Mouse (Mus musculus) ovary, adult 18-20 months (tissue): Measurements from ENCODE around the gene Ldlrad2.
A peak's percentile ranks its signal among the peaks of the same experiment; 100 is the strongest.
"Not testable (repeated sequence)": the region's sequence is repeated elsewhere in the genome, so short reads cannot be mapped to it uniquely, and the experiment has no call there.

Source experiments
- DNase-seq: peaks from one replicate; pipeline ENCODE4 v3.0.0; 2022; ENCODE audit warnings: low spot score, mixed read lengths

The Ldlrad2 gene

GRCm38 (mm10) chr4:137574469-137574868 lies at the start of gene Ldlrad2:
TSS of gene Ldlrad2 (minus strand) at chr4:137574569.
- no peak for DNase-seq

- DNase-seq, result no peak
Measured at GRCm38 (mm10) chr4:137622847-137623246, 48.5 kb upstream of the Ldlrad2 start.

GRCm38 (mm10) chr4:137610256-137610655 lies 35.9 kb upstream of the Ldlrad2 start:
- DNase-seq, result no peak

- DNase-seq, result no peak
Measured at GRCm38 (mm10) chr4:137609702-137610101, 35.3 kb upstream of the Ldlrad2 start.

- DNase-seq, result no peak
Measured at GRCm38 (mm10) chr4:137609281-137609680, 34.9 kb upstream of the Ldlrad2 start.

- DNase-seq, result no peak
Measured at GRCm38 (mm10) chr4:137607023-137607422, 32.7 kb upstream of the Ldlrad2 start.

- no peak for DNase-seq
Measured at GRCm38 (mm10) chr4:137603449-137604171, 29.2 kb upstream of the Ldlrad2 start.

- DNase-seq, result no peak
Measured at GRCm38 (mm10) chr4:137598577-137598976, 24.2 kb upstream of the Ldlrad2 start.

GRCm38 (mm10) chr4:137597098-137597630 lies 22.8 kb upstream of the Ldlrad2 start:
- DNase-seq, result no peak

GRCm38 (mm10) chr4:137594496-137595270 lies 20.3 kb upstream of the Ldlrad2 start:
- DNase-seq, result no peak

- DNase-seq, result peak; percentile 99
Measured at GRCm38 (mm10) chr4:137593601-137594495, 19.5 kb upstream of the Ldlrad2 start, which contains the start of gene Usp48. TSS of gene Usp48 (plus strand) at chr4:137593755.

GRCm38 (mm10) chr4:137590961-137591360 lies 16.6 kb upstream of the Ldlrad2 start:
- peak; percentile 34 for DNase-seq

- DNase-seq, result no peak
Measured at GRCm38 (mm10) chr4:137589586-137589985, 15.2 kb upstream of the Ldlrad2 start.

GRCm38 (mm10) chr4:137589095-137589494 lies 14.7 kb upstream of the Ldlrad2 start:
- DNase-seq, result not testable (repeated sequence)

- DNase-seq, result peak; percentile 31
Measured at GRCm38 (mm10) chr4:137581815-137582214, 7.4 kb upstream of the Ldlrad2 start.

GRCm38 (mm10) chr4:137580299-137580698 lies 5.9 kb upstream of the Ldlrad2 start:
- no peak for DNase-seq

GRCm38 (mm10) chr4:137579789-137580188 lies 5.4 kb upstream of the Ldlrad2 start:
- no peak for DNase-seq

- peak; percentile 28 for DNase-seq
Measured at GRCm38 (mm10) chr4:137578181-137578845, 3.9 kb upstream of the Ldlrad2 start.

GRCm38 (mm10) chr4:137577486-137577885 lies 3.1 kb upstream of the Ldlrad2 start:
- no peak for DNase-seq

GRCm38 (mm10) chr4:137569873-137570272 lies 4.5 kb downstream of the Ldlrad2 start:
- no peak for DNase-seq

GRCm38 (mm10) chr4:137556673-137557210 lies 17.6 kb downstream of the Ldlrad2 start:
- no peak for DNase-seq
